Mouse (Mus musculus): ENCODE measurements around the gene Hoxa7.

GRCm38 (mm10) chr6:52214271-52214670 lies 7.4 kb downstream of the Hoxa7 start:
- no peak for TF ChIP-seq CTCF (IDR thresholded peaks at IDR 0.05; ENCODE audit: low read depth, low read length)
- no peak for TF ChIP-seq POLR2A (IDR thresholded peaks at IDR 0.05; ENCODE audit: borderline replicate concordance, low read depth, low read length)
